Mouse (Mus musculus): ENCODE measurements around the gene Pou3f4.
A peak's percentile ranks its signal among the peaks of the same experiment; 100 is the strongest.
"Not testable (repeated sequence)": the region's sequence is repeated elsewhere in the genome, so short reads cannot be mapped to it uniquely, and the experiment has no call there.

Pou3f4 gene

GRCm38 (mm10) chrX:110814151-110814571 is at the start of gene Pou3f4:
TSS of gene Pou3f4 (plus strand) at chrX:110814280.
- peak in 1 of 2 experiments; percentile 26 for DNase-seq (ENCODE audit: inconsistent age in 2 of 2, low spot score in 1 of 2)

DNA sequence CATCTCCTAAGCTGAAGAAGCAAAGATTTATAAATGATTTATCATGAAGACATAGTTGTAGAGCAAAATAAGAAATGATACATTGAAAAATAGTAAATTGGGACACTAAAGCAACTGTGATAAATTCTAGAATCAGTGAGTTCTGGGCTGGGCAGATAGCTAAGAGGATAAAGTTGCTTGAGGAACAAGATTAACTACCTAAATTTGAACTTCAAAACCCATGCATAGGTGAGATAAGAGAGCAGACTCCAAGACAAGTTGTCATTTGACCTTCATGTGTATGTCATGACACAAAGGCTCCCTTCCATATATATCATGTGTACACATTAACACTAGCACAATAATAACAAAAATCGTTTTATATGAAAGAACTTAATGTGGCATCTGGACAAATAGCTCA is 48.1 kb upstream of the Pou3f4 start:
- DNase-seq (ENCODE audit: inconsistent age in 2 of 2, low spot score in 1 of 2) = no peak

GRCm38 (mm10) chrX:110774807-110775206 is 39.3 kb upstream of the Pou3f4 start:
- DNase-seq (ENCODE audit: inconsistent age in 2 of 2, low spot score in 1 of 2) = not testable (repeated sequence)

GRCm38 (mm10) chrX:110802502-110802901 is 11.6 kb upstream of the Pou3f4 start:
- DNase-seq (ENCODE audit: inconsistent age in 2 of 2, low spot score in 1 of 2) = no peak

GRCm38 (mm10) chrX:110810001-110810578 is 4.0 kb upstream of the Pou3f4 start:
- no peak for DNase-seq (ENCODE audit: inconsistent age in 2 of 2, low spot score in 1 of 2)

DNA sequence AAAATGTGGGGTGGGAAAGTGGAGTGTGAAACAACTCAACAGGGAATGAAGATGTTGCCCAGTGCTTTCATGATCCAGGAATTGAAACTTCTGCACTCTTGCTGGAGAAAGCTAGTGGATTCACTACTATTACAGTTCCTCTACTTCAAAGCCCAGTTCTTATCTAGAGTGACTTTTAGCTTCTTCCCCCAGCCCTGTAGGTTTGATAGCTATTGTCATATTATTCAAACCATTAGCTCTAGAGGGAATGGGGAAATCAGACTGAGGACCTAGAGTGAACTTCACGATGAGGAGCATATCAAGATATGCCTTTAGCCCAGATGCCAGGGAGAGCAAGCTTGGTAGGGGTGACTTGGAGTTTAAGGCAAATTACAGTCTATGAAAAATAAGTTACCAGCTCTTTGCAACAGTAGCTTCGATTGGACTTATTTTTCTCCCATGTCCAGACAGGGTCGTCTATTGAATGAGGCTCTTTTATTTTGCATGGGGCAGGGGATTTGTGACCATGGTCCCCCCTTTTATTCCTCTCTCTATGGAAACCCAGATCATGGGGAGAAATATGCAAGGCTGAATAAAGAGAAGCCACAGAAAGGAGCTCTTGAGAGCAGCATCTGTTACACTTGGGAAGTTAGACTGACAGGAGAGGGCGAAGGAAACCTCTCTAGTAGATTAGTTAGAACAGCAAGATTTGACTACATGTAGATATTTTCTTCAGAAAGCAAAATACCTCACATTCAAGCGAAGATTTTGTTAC is 3.1 kb upstream of the Pou3f4 start:
- DNase-seq (ENCODE audit: inconsistent age in 2 of 2, low spot score in 1 of 2) = no peak

DNA sequence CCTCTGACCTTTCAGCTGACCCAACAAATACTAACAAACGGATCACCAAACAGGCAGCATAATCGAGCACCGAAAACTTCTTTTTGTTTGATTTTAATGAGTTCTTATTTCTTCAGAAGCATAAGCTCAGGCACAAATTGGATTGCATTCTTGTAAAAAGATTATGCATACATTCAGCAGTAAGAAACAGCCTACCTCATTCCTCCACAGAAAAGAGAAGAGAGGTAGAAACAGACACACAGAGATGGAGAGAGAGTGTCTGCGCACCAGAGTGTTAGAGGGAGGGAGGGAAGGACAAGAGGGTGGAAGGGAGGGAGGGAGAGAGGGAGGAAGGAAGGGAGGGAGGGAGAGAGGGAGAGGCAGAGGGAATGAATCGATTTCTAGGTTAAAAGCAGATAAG is 2.0 kb upstream of the Pou3f4 start:
- DNase-seq (ENCODE audit: inconsistent age in 2 of 2, low spot score in 1 of 2) = no peak

GRCm38 (mm10) chrX:110813401-110813800 is 679 bp upstream of the Pou3f4 start:
- DNase-seq (ENCODE audit: inconsistent age in 2 of 2, low spot score in 1 of 2) = no peak

- no peak for DNase-seq (ENCODE audit: inconsistent age in 2 of 2, low spot score in 1 of 2)
Observed at GRCm38 (mm10) chrX:110814592-110815548, 790 bp downstream of the Pou3f4 start.

GRCm38 (mm10) chrX:110815549-110815930 is 1.5 kb downstream of the Pou3f4 start:
- DNase-seq (ENCODE audit: inconsistent age in 2 of 2, low spot score in 1 of 2) = no peak

DNA sequence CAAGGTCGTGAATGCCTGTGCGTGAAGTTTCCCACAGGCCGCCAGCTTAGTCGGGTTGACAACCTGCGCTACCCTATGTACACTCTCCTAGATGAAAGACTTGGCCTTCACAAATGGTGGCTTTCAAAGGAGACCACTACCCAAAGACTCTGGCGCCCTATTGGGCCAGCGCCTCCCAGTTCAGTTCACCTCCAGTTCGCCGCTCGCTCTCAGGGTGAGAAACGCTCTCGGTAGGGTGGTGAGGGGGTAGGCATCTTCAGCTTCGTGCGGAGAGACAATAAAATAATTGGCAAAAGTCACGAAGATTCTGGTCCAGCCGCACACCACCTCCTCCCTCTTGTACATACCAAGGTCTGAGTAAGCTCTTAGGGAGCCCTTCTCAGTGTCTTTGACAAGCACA is 2.5 kb downstream of the Pou3f4 start:
- no peak for DNase-seq (ENCODE audit: inconsistent age in 2 of 2, low spot score in 1 of 2)

DNA sequence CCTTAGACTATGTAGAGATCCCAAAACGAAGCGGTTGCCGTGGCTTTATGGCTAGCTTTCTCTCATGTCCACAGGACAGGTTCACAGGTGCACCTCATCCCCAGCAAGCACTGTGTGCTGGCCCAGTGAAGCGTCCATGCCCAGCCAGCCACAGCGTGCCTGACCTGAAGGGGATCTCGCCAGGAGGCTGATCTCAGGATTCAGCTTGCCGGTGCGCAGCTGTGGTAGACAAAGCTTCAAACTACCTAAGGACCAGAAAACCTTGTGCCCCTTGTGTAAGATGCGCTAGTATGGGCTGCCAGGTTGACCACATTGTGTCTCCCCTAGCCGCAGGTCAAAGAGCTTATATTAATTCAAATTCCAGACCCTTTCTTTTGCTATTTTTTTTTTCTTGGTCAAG is 3.1 kb downstream of the Pou3f4 start:
- no peak for DNase-seq (ENCODE audit: inconsistent age in 2 of 2, low spot score in 1 of 2)

DNA sequence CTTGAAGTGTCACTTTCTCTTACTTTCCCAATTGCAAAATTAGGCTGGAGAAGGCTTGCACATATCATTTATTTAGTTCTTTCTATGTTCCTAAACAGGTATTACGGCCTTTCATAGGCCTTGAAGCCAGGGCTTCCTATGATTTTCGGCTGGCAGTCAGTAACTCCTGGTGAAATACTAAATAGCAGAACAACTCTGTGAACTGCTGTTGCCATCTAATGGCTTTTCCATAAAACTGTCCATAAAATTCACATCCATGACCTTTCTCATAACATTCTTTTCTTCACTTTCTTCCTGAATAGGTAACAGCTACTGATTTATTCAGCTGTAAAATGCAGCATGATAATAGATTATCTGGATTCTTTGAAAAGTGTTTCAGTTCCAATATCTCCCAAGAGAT is 23.4 kb downstream of the Pou3f4 start:
- no peak for DNase-seq (ENCODE audit: inconsistent age in 2 of 2, low spot score in 1 of 2)

DNA sequence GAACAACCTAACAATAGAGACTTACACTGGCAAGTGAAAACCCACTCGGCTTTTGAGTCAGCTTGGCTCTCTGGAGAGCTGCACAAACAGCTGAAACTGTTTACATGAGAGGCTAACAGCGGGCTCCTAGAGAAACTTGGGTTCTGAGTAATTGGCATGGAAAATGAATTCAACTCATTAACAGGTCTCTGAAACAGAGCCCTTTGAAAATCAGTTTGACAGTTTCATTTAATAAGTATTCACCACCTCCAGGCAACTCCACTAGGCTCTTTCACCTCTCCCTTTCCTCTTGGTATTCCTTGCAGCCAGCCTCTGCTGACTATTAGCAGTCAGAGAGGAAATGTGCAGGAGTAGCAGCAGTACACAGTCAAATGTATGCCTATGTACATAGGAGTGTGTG is 37.2 kb downstream of the Pou3f4 start:
- DNase-seq (ENCODE audit: inconsistent age in 2 of 2, low spot score in 1 of 2) = no peak
